Mouse (Mus musculus) spleen, postnatal 10 days (tissue): ENCODE results near the gene Cep85l.

Source experiments
- DNase-seq, 2 experiments: peaks; one replicate each; pipeline ENCODE4 v3.0.0; 2021 to 2022; ENCODE audit warnings: low spot score in 2 of 2

Cep85l gene

DNA sequence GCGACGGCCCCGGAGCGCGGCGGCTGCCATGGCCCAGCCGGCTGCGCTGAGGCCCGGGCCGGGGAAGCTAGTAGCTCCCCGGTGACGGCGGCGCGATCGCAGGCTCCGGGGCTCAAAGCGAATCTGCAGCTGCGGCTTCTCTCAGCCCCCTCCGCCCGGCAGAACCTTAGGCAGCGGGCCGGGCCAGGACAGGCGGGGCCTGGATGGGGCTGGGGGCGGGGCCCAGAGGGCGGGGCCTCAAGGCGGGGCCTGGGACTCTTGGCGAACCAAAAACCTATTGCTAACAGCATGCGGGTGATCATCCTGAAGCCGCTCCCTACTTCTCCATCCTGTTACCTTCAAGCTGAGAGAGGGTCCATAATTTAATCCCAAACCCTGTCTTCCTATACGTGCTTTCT lies at the start of gene Cep85l:
Cep85l (minus strand) TSS at position 239 of the 398 bp plus-strand sequence.
- peak in 1 of 2 experiments; percentile 89 for DNase-seq

- DNase-seq = no peak
Measured at GRCm38 (mm10) chr10:53428695-53429447, 49.1 kb upstream of the Cep85l start.

DNA sequence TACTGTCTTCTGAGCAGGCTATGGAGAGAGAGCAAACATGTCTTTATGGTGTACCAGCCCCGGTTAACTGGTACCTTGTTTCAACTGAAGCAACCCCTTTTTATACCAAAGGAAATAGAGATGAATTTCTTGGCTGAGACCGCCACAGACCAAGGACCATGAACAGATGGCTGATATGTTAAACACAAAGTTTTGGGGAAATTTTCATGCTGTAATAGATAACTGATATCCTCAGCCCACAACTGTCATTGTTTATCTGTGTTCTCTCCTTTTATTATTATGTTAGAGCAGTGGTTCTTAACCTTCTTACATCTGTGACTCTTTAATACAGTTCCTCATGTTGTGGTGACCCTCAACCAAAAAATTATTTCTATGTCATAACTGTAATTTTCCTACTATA lies 46.8 kb upstream of the Cep85l start:
- DNase-seq = no peak

GRCm38 (mm10) chr10:53423091-53423490 lies 43.3 kb upstream of the Cep85l start:
- no peak for DNase-seq

DNA sequence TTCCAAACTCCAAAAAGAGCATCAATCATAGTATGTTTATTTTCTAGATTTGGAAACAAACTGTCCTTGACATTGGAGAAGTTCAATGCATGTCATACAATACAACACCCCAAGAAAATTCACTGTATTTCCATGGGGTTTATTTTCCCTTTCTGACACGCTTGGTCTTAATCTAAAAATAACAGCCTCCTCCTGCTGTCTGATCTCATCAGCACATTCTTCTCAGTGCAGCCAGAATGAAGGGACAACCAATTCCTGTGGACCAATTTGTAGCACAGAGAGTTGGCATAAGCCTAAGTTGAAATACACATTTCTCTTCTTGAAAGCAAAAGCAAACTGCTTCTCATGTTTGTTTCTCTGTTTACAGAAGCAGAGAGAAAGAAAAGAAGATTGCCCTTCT lies 42.5 kb upstream of the Cep85l start:
- DNase-seq = no peak

- no peak for DNase-seq
Measured at GRCm38 (mm10) chr10:53421613-53422012, 41.9 kb upstream of the Cep85l start.

DNA sequence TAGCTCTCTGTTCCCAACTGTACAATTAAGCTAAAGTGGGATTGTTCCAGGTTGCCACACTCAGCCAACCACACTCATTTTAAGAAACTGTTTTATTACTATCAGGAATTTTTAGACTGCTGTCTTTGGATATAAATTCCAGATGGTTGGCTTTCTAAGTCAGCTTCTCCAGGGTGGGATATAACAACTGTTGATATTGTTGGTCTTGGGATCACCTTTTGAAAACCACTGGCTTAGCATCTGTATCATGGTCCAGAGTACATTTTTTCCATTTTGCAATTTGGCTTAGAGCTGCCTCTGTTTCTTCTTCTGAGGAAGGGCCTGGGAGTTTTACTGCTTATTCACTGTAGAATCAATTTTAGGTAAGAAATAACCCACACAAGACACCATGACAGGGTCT lies 40.3 kb upstream of the Cep85l start:
- no peak for DNase-seq

DNA sequence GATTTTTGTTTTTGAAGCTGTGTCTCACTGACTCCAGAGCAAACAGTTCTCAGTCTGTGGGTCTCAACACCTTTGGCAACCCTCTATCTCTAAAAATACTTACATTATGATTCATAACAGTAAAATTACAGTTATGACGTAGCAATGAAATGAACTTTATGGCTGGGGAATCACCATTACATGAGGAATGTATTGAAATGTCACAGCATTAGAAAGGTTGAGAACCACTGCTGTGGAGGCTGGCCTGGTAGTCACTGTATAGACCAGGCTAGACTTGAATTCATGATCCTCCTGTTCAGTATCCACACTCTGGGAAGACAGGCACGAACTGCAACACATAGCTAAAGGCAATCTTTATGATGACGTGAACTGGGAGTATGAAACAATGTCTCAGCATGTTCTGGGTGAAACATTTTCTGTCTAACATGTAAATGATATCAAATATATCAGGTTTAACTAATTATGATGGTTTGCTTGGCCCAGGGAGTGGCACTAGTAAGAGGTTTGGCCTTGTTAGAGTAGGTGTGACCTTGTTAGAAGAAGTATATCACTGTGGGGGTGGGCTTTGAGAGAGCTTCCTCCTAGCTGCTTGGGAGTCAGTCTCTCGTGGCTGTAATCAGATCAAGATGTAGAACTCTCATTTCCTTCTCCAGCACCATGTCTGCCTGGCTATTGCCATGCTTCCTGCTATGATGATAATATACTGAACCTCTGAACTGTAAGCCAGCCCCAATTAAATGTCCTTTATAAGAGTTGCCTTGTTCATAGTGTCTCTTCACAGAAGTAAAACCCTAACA lies 39.6 kb upstream of the Cep85l start:
- no peak for DNase-seq

DNA sequence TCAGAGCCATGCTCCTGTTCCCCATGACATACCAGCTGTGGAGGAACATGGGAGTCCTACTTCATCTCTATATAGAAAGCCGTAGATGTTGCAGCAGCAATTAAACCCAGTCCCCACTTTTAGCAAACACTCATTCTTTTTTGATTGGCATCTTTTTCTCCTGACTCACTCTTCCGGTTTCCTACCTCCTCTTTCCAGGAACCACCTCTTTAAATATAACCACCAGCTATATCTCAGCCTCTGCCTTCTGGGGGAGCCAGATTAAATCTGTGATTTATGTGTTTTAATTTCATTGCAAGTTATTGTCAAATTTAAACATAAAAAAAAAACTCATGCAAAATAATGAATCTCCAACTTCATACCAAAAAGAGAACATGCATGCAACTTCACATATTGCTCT lies 37.3 kb upstream of the Cep85l start:
- no peak for DNase-seq

DNA sequence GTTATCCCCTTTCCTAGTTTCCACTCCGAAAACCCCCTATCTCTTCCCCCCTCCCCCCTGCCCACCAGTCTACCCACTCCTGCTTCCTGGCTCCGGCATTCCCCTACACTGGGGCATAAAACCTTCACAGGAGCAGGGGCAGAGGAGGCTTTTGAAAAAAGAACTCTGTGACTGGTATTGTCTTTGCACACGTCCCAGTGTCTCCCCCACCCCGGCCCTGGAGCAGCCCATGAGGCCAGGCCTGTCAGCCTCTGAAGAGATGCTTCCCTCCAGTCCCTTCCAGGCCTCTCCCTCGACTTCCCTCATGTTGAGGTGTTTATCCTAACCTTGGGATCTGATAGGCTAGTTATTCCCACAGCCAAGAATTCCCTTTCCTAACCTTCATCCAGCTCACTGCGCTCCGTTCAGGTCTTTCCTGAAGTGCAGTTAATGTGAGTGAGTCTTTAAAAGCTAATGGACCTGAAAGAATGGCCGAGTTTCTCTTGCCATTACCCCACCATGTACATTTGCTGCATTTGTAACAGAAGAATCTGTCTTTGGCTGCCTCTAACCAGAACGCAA lies 36.5 kb upstream of the Cep85l start:
- no peak for DNase-seq

- DNase-seq = no peak
Measured at GRCm38 (mm10) chr10:53415252-53415651, 35.5 kb upstream of the Cep85l start.

DNA sequence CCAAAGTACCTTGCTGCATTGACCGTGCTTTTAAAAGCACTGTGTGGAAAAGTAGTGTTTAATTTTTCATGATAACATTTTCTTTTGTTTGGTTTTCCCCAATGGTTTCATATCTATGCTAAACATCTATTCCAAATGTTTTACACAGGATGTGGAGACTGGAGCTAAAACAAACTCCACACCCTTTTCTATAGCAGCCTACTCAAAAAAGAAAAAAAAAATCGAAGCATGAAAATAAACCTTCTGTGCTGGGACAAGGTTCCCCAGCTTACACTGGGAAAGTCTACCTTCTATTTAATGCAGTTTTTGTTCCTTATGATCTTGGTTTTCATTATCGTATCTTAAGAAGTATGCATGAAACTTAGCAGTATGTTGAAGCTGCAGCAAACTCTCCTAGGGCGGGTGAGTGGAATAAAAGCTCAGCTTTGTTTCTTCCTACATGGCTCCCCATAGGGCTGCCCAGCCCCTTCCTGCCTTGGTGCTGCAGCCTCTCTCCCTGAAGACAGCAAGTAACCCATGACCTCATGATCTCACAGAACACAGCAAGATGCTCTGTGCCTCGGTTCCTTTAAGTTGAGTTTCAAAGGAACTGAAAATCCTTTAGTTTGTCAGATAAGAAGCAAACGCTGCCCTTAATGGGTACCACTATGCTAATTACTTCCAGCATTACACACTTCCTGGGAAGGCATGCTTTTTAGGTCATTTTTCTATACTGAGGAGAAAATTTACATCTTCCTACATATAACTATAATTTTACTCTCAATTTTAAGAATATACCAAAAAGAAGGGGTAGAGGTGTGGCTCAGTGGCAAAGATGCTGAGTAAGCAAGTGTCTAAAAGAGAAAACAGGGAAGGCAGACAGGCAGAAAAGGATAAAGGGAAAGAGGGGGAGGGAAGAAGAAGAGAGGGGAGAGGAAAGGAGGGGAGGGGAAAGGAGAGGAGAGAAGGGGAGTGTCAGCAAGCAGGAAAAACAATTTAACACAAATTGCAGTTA lies 34.6 kb upstream of the Cep85l start:
- no peak for DNase-seq

GRCm38 (mm10) chr10:53412936-53413335 lies 33.2 kb upstream of the Cep85l start:
- DNase-seq = no peak

GRCm38 (mm10) chr10:53412165-53412564 lies 32.4 kb upstream of the Cep85l start:
- no peak for DNase-seq

DNA sequence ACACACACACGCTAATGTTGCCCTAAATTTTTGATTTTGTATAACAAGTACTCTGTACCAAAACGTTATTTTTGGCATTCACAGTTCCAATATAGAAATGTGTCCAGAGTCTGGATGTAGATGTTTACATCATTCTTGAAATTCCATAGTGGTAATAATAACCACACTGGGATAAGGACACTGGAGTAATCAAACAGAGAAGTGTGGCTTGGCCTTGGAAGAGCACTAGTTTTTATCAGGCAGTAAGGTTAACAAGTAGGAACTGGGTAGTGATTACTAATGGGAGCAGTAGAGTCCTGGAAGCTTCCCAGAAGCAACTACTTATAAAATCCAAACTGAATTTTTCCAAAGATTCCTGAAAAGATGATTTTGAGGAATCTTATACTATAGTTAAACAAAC lies 31.1 kb upstream of the Cep85l start:
- DNase-seq = no peak

GRCm38 (mm10) chr10:53407422-53407821 lies 27.7 kb upstream of the Cep85l start:
- no peak for DNase-seq

GRCm38 (mm10) chr10:53406845-53407244 lies 27.1 kb upstream of the Cep85l start:
- no peak for DNase-seq

DNA sequence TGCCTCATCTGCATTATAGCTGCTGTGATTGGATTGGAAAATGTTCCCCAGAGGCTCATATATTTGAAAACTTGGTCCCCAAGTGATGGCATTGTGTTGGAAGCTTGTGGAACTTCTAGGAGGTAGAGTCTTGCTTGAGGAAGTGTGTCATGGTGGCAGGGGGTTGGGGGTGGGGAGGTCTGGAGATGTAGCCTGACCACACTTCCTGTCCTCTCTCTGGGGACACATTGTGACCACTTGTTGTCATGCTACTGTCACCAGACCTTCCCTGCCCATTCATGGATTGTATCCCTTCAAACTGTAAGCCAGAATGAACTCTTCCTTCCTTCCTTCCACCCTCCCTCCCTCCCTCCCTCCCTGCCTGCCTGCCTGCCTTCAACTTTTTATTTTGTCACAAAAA lies 22.5 kb upstream of the Cep85l start:
- DNase-seq = no peak

- no peak for DNase-seq
Measured at GRCm38 (mm10) chr10:53399053-53399452, 19.3 kb upstream of the Cep85l start.

DNA sequence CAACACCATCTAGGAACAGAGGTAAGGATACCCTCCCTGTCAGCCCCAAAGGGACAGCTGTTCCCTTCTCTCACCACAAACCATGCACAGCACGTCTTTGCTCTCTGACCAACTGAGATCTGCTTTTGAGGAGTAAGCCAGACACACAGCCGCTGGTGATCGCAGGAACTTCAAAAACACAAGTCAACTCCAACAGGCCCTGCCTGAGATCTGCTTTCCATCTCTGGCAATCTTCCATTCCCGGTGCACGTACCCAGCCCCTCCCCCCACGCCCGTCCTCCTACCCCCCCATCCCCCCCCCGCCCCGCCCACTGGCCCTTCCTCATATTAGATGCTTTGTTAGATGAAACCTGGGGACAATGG lies 18.8 kb upstream of the Cep85l start:
- DNase-seq = no peak

DNA sequence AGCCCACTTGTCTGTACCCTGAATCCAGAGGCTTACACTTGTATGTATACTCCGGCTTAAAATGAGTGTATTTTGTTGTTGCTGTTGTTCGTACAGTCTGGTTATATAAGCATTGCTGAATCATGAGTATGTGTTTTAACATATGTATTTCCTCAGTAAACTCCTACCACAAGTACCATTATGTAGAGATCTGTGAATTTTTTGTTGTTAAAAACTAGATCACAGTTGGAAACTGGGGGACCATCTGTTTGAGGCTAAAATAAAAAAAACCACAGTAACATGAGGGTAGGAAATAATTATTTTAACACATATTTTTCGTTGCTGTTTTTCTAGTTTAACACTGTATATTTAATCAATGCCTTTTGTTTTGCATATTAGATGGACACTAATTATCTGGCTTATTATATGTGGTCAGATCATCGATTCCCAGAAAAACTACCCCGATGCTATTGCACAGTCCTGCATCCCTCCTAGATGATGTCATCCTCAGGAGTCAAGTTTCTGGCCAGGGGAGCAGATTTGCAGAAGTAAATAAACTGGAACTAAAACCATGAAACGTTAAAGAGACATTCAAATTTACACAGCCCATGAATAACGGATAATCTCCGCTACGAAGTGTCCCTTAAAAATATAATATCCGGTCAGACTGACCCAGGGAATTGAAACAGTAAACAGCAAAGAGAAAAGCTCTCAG lies 18.2 kb upstream of the Cep85l start:
- DNase-seq = no peak
